Comparison of ENCODE assay signal across 8 mouse cellular contexts in genomic region chr4:105225512-105225911, GRCm38 (mm10).
DNase-seq lines count a peak whose midpoint lies in the region; ATAC-seq and TF ChIP-seq lines count a peak whose summit lies in the region.

No protein-coding gene starts in this region.

- peak; percentile 74 for DNase-seq in kidney, adult 2 months
- no peak for DNase-seq in kidney, adult 18-20 months
- DNase-seq in ZHBTc4 (ENCODE audit: low read depth, low spot score), result peak; percentile 75
- DNase-seq in liver, embryonic 13.5 days, result peak; percentile 47
- no peak for DNase-seq in natural killer cell, adult 2 months (ENCODE audit: low spot score in 2 of 2)

- no peaks in the 10 kb centered on the region for H3K9me3 ChIP-seq in liver, embryonic 13.5 days (replicated peaks)
- H3K9me3 ChIP-seq in stomach, embryonic 16.5 days (replicated peaks; ENCODE audit: control insufficient read depth, low read length), result 0 out of 2 replicates have a peak, but pooled peaks cover 4% of the 10 kb centered on the region
- H3K9me3 ChIP-seq in intestine, postnatal 0 days (ENCODE audit: control insufficient read depth), result no peaks in the 10 kb centered on the region

- ATAC-seq in granulocyte monocyte progenitor cell, adult 5-6 weeks (replicated peaks; ENCODE audit: poor library complexity, severe bottlenecking), result peak; percentile 98
- peak; percentile 72 for ATAC-seq in liver, embryonic 13.5 days (ENCODE audit: low read depth)
- ATAC-seq in stomach, embryonic 16.5 days (ENCODE audit: insufficient read depth, low FRiP score), result no peak; the same call in 1 of the 2 replicates
- ATAC-seq in intestine, postnatal 0 days, result no peak

- H3K36me3 ChIP-seq in kidney, adult 2 months (ENCODE audit: control insufficient read depth, insufficient read depth, low read length), result no peaks in the 10 kb centered on the region; the same call in 1 of the 2 replicates
- H3K36me3 ChIP-seq in liver, embryonic 13.5 days, result peaks cover 24% of the 10 kb centered on the region
- 0 out of 2 replicates have a peak, but pooled peaks cover 3% of the 10 kb centered on the region for H3K36me3 ChIP-seq in stomach, embryonic 16.5 days (ENCODE audit: control insufficient read depth, insufficient read depth, low read length)
- H3K36me3 ChIP-seq in intestine, postnatal 0 days (ENCODE audit: control insufficient read depth, insufficient read depth), result peaks cover 78% of the 10 kb centered on the region

- H3K27me3 ChIP-seq in kidney, adult 2 months (replicated peaks; ENCODE audit: control insufficient read depth, insufficient read depth, low read length), result no peaks in the 10 kb centered on the region
- H3K27me3 ChIP-seq in liver, embryonic 13.5 days, result no peaks in the 10 kb centered on the region
- no peaks in the 10 kb centered on the region for H3K27me3 ChIP-seq in stomach, embryonic 16.5 days (ENCODE audit: control insufficient read depth, insufficient read depth, low read length)
- H3K27me3 ChIP-seq in intestine, postnatal 0 days (replicated peaks; ENCODE audit: control insufficient read depth, insufficient read depth, low read length), result no peaks in the 10 kb centered on the region

- H3K4me3 ChIP-seq in kidney, adult 2 months (ENCODE audit: insufficient read depth, low read depth, low read length), result no peak overlapping the region
- H3K4me3 ChIP-seq in liver, embryonic 13.5 days (replicated peaks), result no peak overlapping the region
- no peak overlapping the region for H3K4me3 ChIP-seq in stomach, embryonic 16.5 days (replicated peaks; ENCODE audit: low read length)
- no peak overlapping the region for H3K4me3 ChIP-seq in intestine, postnatal 0 days (ENCODE audit: low read depth, low read length)

- no peak overlapping the region for H3K27ac ChIP-seq in kidney, adult 2 months (ENCODE audit: insufficient read depth, low read depth, low read length)
- no peak overlapping the region for H3K27ac ChIP-seq in liver, embryonic 13.5 days
- 0 out of 2 replicates have a peak overlapping the region, but pooled peaks have one; percentile 13 for H3K27ac ChIP-seq in stomach, embryonic 16.5 days (ENCODE audit: low read length)
- H3K27ac ChIP-seq in intestine, postnatal 0 days (ENCODE audit: low read depth, low read length), result no peak overlapping the region

- no peak overlapping the region for H3K4me2 ChIP-seq in liver, embryonic 13.5 days
- H3K4me2 ChIP-seq in stomach, embryonic 16.5 days (ENCODE audit: low read depth, low read length), result no peak overlapping the region
- no peak overlapping the region for H3K4me2 ChIP-seq in intestine, postnatal 0 days (replicated peaks; ENCODE audit: low read depth)

- no peak for TF ChIP-seq POLR2A in kidney, adult 2 months (IDR thresholded peaks at IDR 0.05; ENCODE audit: low read depth, low read length)

- H3K9ac ChIP-seq in liver, embryonic 13.5 days, result no peak overlapping the region
- no peak overlapping the region for H3K9ac ChIP-seq in stomach, embryonic 16.5 days (ENCODE audit: low read length)
- no peak overlapping the region for H3K9ac ChIP-seq in intestine, postnatal 0 days (ENCODE audit: low read depth, low read length)

- H3K4me1 ChIP-seq in kidney, adult 2 months (ENCODE audit: control insufficient read depth, insufficient read depth, low read length), result peaks cover 13% of the 10 kb centered on the region
- peaks cover 17% of the 10 kb centered on the region; the same call in 1 of the 2 replicates for H3K4me1 ChIP-seq in liver, embryonic 13.5 days (replicated peaks)
- 0 out of 2 replicates have a peak, but pooled peaks cover 16% of the 10 kb centered on the region for H3K4me1 ChIP-seq in stomach, embryonic 16.5 days (ENCODE audit: control insufficient read depth, insufficient read depth, low read length)
- H3K4me1 ChIP-seq in intestine, postnatal 0 days (replicated peaks; ENCODE audit: control insufficient read depth, insufficient read depth, low read length), result no peaks in the 10 kb centered on the region; the same call in 1 of the 2 replicates

- WGBS in kidney, adult 2 months, result 39% methylated on average over 2 of the region's 2 CpGs
- 16% methylated on average over 2 of the region's 2 CpGs for WGBS in liver, embryonic 13.5 days (ENCODE audit: insufficient replicate concordance)
- 59% methylated on average over 2 of the region's 2 CpGs for WGBS in stomach, embryonic 16.5 days
- WGBS in intestine, postnatal 0 days, result 53% methylated on average over 2 of the region's 2 CpGs

- no peak for TF ChIP-seq CTCF in kidney, adult 2 months (conservative IDR thresholded peaks at IDR 0.05; ENCODE audit: insufficient read depth, insufficient read length, low read depth, low read length)
- no peak for TF ChIP-seq CTCF in intestine, postnatal 0 days (IDR thresholded peaks at IDR 0.05; ENCODE audit: low read depth)

Comparison
In these comparisons a context has a peak if more than half of its experiments do, and no peak if none do; other contexts are left out.
1. DNase-seq: peak in kidney, adult 2 months (single experiment), ZHBTc4 (single experiment) and liver, embryonic 13.5 days (single experiment); none in kidney, adult 18-20 months (single experiment) and natural killer cell, adult 2 months (0 of 2).
2. ATAC-seq: peak in granulocyte monocyte progenitor cell, adult 5-6 weeks (single experiment) and liver, embryonic 13.5 days (single experiment); none in stomach, embryonic 16.5 days (single experiment) and intestine, postnatal 0 days (single experiment).